Mouse (Mus musculus): ENCODE data around the gene Pfkm.

The Pfkm gene

GRCm38 (mm10) chr15:98092372-98093120 is at the start of gene Pfkm:
Gene Pfkm (plus strand): TSS chr15:98092589.
- no peak for DNase-seq (ENCODE audit: low read depth, low spot score)

- DNase-seq (ENCODE audit: low read depth, low spot score), result no peak
Observed at GRCm38 (mm10) chr15:98043967-98044366, 48.4 kb upstream of the Pfkm start.

GRCm38 (mm10) chr15:98044387-98044786 is 48.0 kb upstream of the Pfkm start:
- DNase-seq (ENCODE audit: low read depth, low spot score), result peak; percentile 32

GRCm38 (mm10) chr15:98048918-98049700 is 43.3 kb upstream of the Pfkm start:
- no peak for DNase-seq (ENCODE audit: low read depth, low spot score)

GRCm38 (mm10) chr15:98051685-98052084 is 40.7 kb upstream of the Pfkm start:
- no peak for DNase-seq (ENCODE audit: low read depth, low spot score)

GRCm38 (mm10) chr15:98055246-98055645 is 37.1 kb upstream of the Pfkm start:
- peak; percentile 87 for DNase-seq (ENCODE audit: low read depth, low spot score)

GRCm38 (mm10) chr15:98065881-98066280 is 26.5 kb upstream of the Pfkm start:
- no peak for DNase-seq (ENCODE audit: low read depth, low spot score)

- no peak for DNase-seq (ENCODE audit: low read depth, low spot score)
Observed at GRCm38 (mm10) chr15:98066602-98067001, 25.8 kb upstream of the Pfkm start.

GRCm38 (mm10) chr15:98067492-98067891 is 24.9 kb upstream of the Pfkm start:
- DNase-seq (ENCODE audit: low read depth, low spot score), result no peak

GRCm38 (mm10) chr15:98068506-98068905 is 23.9 kb upstream of the Pfkm start:
- DNase-seq (ENCODE audit: low read depth, low spot score), result no peak

- peak; percentile 18 for DNase-seq (ENCODE audit: low read depth, low spot score)
Observed at GRCm38 (mm10) chr15:98069566-98070245, 22.7 kb upstream of the Pfkm start.

- DNase-seq (ENCODE audit: low read depth, low spot score), result no peak
Observed at GRCm38 (mm10) chr15:98070376-98070775, 22.0 kb upstream of the Pfkm start.

- no peak for DNase-seq (ENCODE audit: low read depth, low spot score)
Observed at GRCm38 (mm10) chr15:98074521-98074920, 17.9 kb upstream of the Pfkm start.

GRCm38 (mm10) chr15:98075034-98075433 is 17.4 kb upstream of the Pfkm start:
- no peak for DNase-seq (ENCODE audit: low read depth, low spot score)

GRCm38 (mm10) chr15:98076901-98077300 is 15.5 kb upstream of the Pfkm start:
- peak; percentile 75 for DNase-seq (ENCODE audit: low read depth, low spot score)

GRCm38 (mm10) chr15:98088889-98089288 is 3.5 kb upstream of the Pfkm start:
- DNase-seq (ENCODE audit: low read depth, low spot score), result no peak

GRCm38 (mm10) chr15:98089421-98090183 is 2.8 kb upstream of the Pfkm start:
- peak; percentile 38 for DNase-seq (ENCODE audit: low read depth, low spot score)

- no peak for DNase-seq (ENCODE audit: low read depth, low spot score)
Observed at GRCm38 (mm10) chr15:98091841-98092240, 548 bp upstream of the Pfkm start.

GRCm38 (mm10) chr15:98093121-98094011 is 977 bp downstream of the Pfkm start, which contains the start of gene Senp1:
Gene Senp1 (minus strand): TSS chr15:98093744.
- DNase-seq (ENCODE audit: low read depth, low spot score), result peak; percentile 95

- no peak for DNase-seq (ENCODE audit: low read depth, low spot score)
Observed at GRCm38 (mm10) chr15:98094905-98095304, 2.5 kb downstream of the Pfkm start.

All from ZHBTc4 (cell line).